Mouse (Mus musculus): Measurements from ENCODE around the gene Clpb. TPM values are rescaled to one million over a fixed set of nuclear protein-coding genes. Genes with fewer than 3 reads are reported as not detected.

Clpb gene
- total RNA-seq, 2 experiments from 2014 or later, result 51.0 to 51.9 TPM

- peak; percentile 69 to 76 for DNase-seq (ENCODE audit: low spot score in 2 of 2)
- intact Hi-C loops (cut with DNase I), result no loop called here
These were observed 3.1 kb downstream of the Clpb start for GRCm38 (mm10) chr7:101666581-101666980.

DNA sequence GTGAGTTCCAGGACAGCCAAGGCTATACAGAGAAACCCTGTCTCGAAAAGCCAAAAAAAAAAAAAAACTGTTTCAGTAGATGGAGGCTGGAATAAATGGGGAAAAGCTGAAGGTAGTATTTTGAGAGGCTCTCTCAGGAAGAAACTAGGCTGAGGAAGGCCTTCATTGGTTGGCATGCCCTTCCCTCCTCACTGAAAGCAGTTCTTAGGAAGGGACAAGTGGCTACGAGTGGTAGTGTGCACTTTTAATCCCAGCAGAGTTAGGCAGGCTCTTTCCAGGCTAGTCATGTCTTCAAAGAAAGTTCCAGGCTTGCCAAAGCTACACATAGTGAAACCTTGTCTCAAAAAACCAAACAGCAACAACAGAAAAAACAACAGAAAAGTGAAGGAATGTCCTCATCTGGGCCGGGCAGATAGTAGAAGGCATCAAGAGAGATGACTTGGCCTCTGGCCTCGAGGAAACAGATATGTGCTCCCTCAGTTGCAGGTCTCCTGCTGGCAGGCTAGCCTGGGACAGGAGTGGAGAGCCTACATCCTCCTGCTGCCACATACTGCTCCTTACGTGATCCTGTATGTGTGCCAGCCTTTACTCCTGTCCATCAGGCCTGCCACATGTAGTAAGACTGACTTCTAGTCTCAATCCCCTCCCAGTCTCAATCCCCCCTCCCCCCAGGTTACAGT lies 8.3 kb downstream of the Clpb start:
- intact Hi-C loops (cut with DNase I), result no loop called here
- DNase-seq (ENCODE audit: low spot score in 2 of 2), result no peak

DNA sequence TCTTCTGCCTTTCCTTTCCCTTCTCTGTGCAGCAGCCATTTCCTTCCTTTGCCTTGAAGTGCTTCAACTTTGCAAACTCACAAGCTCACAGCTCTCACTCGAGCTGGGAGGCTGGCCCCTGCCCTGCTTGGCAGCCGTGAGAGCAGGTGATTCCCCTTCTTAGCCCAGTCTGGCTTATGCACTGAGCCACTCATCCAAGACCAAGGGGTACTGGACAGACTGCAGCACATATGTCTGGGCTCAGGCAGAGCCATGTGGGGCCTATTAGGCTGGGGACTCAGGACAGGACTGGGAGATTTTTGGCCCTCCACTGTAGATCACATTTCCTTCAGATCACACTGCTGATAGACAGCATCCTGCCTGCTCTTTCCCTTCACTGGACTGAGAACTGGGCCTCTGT lies 10.1 kb downstream of the Clpb start:
- no peak for DNase-seq (ENCODE audit: low spot score in 2 of 2)
- intact Hi-C loops (cut with DNase I), result no loop called here

DNA sequence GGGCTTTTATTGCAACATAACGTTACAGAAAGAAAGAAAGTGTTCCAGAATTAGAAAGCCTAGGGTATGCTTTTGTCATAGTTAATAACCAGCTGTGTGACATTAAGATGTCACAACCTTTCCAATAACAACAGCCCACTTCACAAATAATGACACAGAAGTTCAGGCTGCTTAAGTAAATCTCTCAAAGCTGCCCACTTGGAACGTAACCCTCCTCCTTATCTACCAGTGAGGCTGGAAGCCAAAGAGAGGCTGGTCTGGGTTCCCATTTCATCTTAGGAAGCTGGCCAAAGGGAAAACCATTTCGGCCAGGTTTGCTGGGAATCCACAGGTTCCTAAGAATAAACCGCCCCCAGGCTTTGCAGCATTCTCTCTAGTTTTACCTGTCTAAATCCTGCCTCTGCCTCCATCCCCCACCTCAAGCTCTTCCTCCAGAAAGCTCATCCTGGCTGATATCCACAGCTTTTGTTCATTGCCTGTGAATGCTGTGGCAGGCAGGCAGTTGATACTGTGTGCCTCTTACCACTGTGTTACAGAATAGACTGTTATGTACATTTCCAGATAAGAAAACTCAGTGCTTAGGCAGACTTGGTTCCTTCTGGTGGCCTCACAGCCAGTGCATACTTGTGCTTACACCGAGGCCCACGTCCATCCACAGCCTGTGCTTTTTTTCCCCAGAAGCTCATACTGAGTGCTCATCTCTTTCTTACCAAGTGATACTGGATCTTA lies 12.8 kb downstream of the Clpb start:
- intact Hi-C loops (cut with DNase I), result loop anchor here (5.0 kb wide), 2 partner anchors 161 to 221 kb away; partner anchors contain the start of gene Inppl1
- DNase-seq (ENCODE audit: low spot score in 2 of 2), result no peak

GRCm38 (mm10) chr7:101676762-101677308 lies 13.4 kb downstream of the Clpb start:
- intact Hi-C loops (cut with DNase I), result loop anchor here (5.0 kb wide), 2 partner anchors 160 to 220 kb away; partner anchors contain the start of gene Inppl1
- no peak for DNase-seq (ENCODE audit: low spot score in 2 of 2)

GRCm38 (mm10) chr7:101679591-101679990 lies 16.2 kb downstream of the Clpb start:
- intact Hi-C loops (cut with DNase I), result loop anchor here (5.0 kb wide), 2 partner anchors 158 to 218 kb away; partner anchors contain the start of gene Inppl1
- peak; percentile 78 to 81 for DNase-seq (ENCODE audit: low spot score in 2 of 2)

DNA sequence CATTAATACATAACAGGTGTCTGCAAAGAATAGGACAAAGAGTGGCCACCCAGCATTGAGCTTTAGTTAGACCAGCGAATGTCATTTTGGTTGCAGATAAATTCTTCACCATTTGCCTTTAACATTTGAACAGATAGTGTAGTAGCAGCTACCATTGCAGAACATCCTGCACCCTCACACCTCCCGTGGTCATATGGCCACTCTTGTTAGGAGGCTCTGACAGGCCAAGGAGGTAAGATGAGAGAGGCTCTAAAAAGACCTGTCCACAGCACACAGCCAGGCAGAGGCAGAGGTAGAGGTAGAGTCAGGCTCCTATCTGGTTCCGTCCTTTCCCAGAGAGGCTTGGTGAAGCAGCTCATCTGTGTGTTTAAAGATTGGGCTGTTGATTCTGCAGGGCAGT lies 17.5 kb downstream of the Clpb start:
- intact Hi-C loops (cut with DNase I), result no loop called here
- no peak for DNase-seq (ENCODE audit: low spot score in 2 of 2)

DNA sequence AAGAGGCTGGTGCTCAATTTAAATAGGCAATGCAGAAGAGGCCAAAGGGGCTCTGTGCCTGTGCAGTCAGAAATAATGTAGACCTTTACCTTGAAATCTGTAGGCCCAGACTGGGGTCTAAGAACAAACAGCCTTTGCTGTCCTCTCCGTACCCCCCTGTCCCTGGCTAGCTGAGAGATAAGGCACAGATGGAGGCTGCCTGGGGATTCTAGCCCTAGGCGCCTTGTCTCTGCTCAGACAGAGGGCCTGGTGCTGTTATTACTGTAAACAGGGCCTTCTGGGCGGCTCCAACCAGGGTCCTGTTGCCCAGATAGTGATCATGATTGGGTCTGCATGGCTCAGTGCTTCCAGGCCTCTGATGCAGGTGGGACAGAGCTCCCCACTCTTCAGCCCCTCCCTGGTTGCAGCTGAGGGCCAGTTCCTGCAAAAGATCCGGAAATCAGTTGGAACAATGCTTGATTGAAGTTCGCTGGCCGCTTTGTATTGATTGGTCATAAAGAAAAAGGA lies 18.2 kb downstream of the Clpb start:
- DNase-seq (ENCODE audit: low spot score in 2 of 2), result no peak
- intact Hi-C loops (cut with DNase I), result no loop called here

- DNase-seq (ENCODE audit: low spot score in 2 of 2), result no peak
- intact Hi-C loops (cut with DNase I), result no loop called here
These were observed 19.5 kb downstream of the Clpb start for GRCm38 (mm10) chr7:101682886-101683285.

GRCm38 (mm10) chr7:101683976-101684630 lies 20.7 kb downstream of the Clpb start:
- intact Hi-C loops (cut with DNase I), result no loop called here
- no peak for DNase-seq (ENCODE audit: low spot score in 2 of 2)

GRCm38 (mm10) chr7:101684671-101685070 lies 21.2 kb downstream of the Clpb start:
- no peak for DNase-seq (ENCODE audit: low spot score in 2 of 2)
- intact Hi-C loops (cut with DNase I), result no loop called here

GRCm38 (mm10) chr7:101687144-101687543 lies 23.7 kb downstream of the Clpb start:
- no peak for DNase-seq (ENCODE audit: low spot score in 2 of 2)
- intact Hi-C loops (cut with DNase I), result no loop called here

DNA sequence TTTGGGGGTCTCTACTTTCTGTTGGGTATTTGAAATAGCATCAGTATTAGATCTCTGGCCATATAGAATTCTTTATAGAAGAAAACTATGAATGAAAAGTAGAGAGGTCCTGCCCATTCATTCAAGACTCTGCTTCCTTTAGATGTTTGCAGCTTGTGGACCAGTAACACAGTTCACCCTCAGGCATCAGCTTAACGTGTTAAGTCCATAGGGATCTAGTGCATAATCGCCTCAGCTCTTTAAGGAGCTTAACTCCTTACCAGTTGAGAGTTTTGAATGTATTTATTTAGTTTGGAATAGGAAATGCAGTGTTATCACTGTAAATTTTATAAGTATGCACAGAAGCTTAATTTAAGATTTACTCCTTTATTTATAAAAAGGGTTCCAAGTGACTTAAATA lies 27.0 kb downstream of the Clpb start:
- intact Hi-C loops (cut with DNase I), result no loop called here
- DNase-seq (ENCODE audit: low spot score in 2 of 2), result no peak

- no peak for DNase-seq (ENCODE audit: low spot score in 2 of 2)
- intact Hi-C loops (cut with DNase I), result no loop called here
These were observed 28.4 kb downstream of the Clpb start for GRCm38 (mm10) chr7:101691863-101692262.

- DNase-seq (ENCODE audit: low spot score in 2 of 2), result no peak
- intact Hi-C loops (cut with DNase I), result no loop called here
These were observed 29.0 kb downstream of the Clpb start for GRCm38 (mm10) chr7:101692446-101692845.

- intact Hi-C loops (cut with DNase I), result no loop called here
- no peak for DNase-seq (ENCODE audit: low spot score in 2 of 2)
These were observed 32.0 kb downstream of the Clpb start for GRCm38 (mm10) chr7:101695483-101695882.

- no peak for DNase-seq (ENCODE audit: low spot score in 2 of 2)
- intact Hi-C loops (cut with DNase I), result no loop called here
These were observed 33.7 kb downstream of the Clpb start for GRCm38 (mm10) chr7:101696931-101697723.

DNA sequence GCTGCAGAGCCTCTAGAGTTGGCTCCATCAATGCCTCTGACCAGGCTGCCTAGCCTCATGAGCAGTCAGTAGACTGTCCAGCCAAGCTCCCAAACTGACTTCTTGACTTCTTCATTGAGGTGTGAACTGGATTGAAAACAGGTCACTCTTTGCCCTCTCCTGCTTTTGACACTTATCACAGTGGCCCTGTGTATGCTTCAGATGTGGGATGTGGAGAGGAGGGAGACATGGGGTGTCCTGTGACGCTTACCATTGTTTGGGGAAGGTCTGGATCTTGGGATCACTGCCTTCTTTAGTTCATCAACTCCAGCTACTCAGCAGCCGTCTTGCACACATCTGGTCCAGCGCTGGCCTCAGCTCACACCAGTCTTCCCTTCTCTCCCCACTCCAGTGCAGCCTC lies 36.9 kb downstream of the Clpb start:
- DNase-seq (ENCODE audit: low spot score in 2 of 2), result no peak
- intact Hi-C loops (cut with DNase I), result no loop called here

GRCm38 (mm10) chr7:101702706-101703105 lies 39.3 kb downstream of the Clpb start:
- intact Hi-C loops (cut with DNase I), result no loop called here
- no peak for DNase-seq (ENCODE audit: low spot score in 2 of 2)

All from left cerebral cortex, postnatal 25 days (tissue).